Mouse (Mus musculus) embryonic facial prominence, embryonic 11.5 days (tissue): ENCODE data around the gene Ccser2. TPM values are rescaled to one million over a fixed set of nuclear protein-coding genes. Genes with fewer than 3 reads are reported as not detected.

ENCODE experiments used
- ATAC-seq: fragments of 200-750 bp; cut with Nextera tagmentation; replicated peaks from 2 replicates; pipeline ENCODE4 v1.8.0; 2017; ENCODE audit warnings: low read depth; ENCODE audit not compliant: insufficient number of reproducible peaks, low FRiP score, low TSS enrichment
- DNase-seq: peaks from one replicate; pipeline ENCODE4 v3.0.0-alpha.2; 2015; ENCODE audit warnings: low spot score
- H3K27ac ChIP-seq: fragments of 300-500 bp; sonication (generic); replicated peaks from 2 replicates; pipeline ENCODE4 v1.5.1; 2014; ENCODE audit warnings: mild to moderate bottlenecking, low read depth, low read length, control low read depth
- H3K27me3 ChIP-seq: fragments of 300-500 bp; sonication (generic); 2 replicates; pipeline ENCODE4 v1.6.1; 2014; ENCODE audit warnings: mild to moderate bottlenecking, low read length, moderate library complexity, mixed read lengths; ENCODE audit not compliant: control insufficient read depth, insufficient read depth
- H3K36me3 ChIP-seq: fragments of 300-500 bp; sonication (generic); replicated peaks from 2 replicates; pipeline ENCODE4 v1.6.1; 2014; ENCODE audit warnings: low read depth, mild to moderate bottlenecking, low read length, moderate library complexity, mixed read lengths; ENCODE audit not compliant: control insufficient read depth, insufficient read depth
- H3K4me1 ChIP-seq: fragments of 300-500 bp; sonication (generic); 2 replicates; pipeline ENCODE4 v1.6.1; 2014; ENCODE audit warnings: low read length, mixed read lengths; ENCODE audit not compliant: control insufficient read depth, insufficient read depth
- H3K4me2 ChIP-seq: fragments of 300-500 bp; sonication (generic); 2 replicates; pipeline ENCODE4 v1.6.1; 2014; ENCODE audit warnings: low read depth, mild to moderate bottlenecking, control low read depth, low read length, moderate library complexity
- H3K4me3 ChIP-seq: fragments of 300-500 bp; sonication (generic); 2 replicates; pipeline ENCODE4 v1.5.1; 2014; ENCODE audit warnings: low read depth, low read length, control low read depth
- H3K9ac ChIP-seq: fragments of 300-500 bp; sonication (generic); replicated peaks from 2 replicates; pipeline ENCODE4 v1.6.1; 2014; ENCODE audit warnings: mild to moderate bottlenecking, control low read depth, low read length
- H3K9me3 ChIP-seq: fragments of 300-500 bp; sonication (generic); replicated peaks from 2 replicates; pipeline ENCODE4 v1.6.1; 2016; ENCODE audit warnings: mild to moderate bottlenecking, low read length, inconsistent platforms, mixed read lengths; ENCODE audit not compliant: control insufficient read depth
- WGBS: fragments of 180-500 bp; shearing (Covaris S2); extraction: QIAGEN DNeasy Blood & Tissue Kit; methylation state at CpG from one replicate; pipeline ENCODE4 v1.1.7; 2014; 5-methylcytosine and 5-hydroxymethylcytosine counted together
- polyA plus RNA-seq: library from polyadenylated mRNA; unstranded; fragments of >200 nt; fragmentation: Nextera tagmentation; extraction: Ambion mirVana; gene quantifications from 2 replicates; pipeline ENCODE4 v1.2.1, GENCODE M21; 2014

Ccser2 gene
- polyA plus RNA-seq, 1 experiment from 2014 or later = 34.5 TPM

GRCm38 (mm10) chr14:36915203-36915602 is 53.4 kb downstream of the Ccser2 start:
- Histone ChIP-seq H3K4me2 (no peak overlapping the region), H3K27ac (no peak overlapping the region), H3K9me3 (no peaks in the 10 kb centered on the region), H3K27me3 (no peaks in the 10 kb centered on the region), H3K9ac (no peak overlapping the region), H3K4me1 (no peaks in the 10 kb centered on the region), H3K36me3 (no peaks in the 10 kb centered on the region), H3K4me3 (no peak overlapping the region)
- DNase-seq = no peak
- 89% methylated on average over 6 of the region's 6 CpGs for WGBS
- ATAC-seq = no peak

GRCm38 (mm10) chr14:36914473-36915005 is 54.0 kb downstream of the Ccser2 start:
- no peaks in the 10 kb centered on the region for H3K9me3 ChIP-seq
- no peak overlapping the region for H3K27ac ChIP-seq
- no peaks in the 10 kb centered on the region for H3K27me3 ChIP-seq
- H3K9ac ChIP-seq = no peak overlapping the region
- no peak for ATAC-seq
- no peak for DNase-seq
- no peak overlapping the region for H3K4me3 ChIP-seq
- H3K36me3 ChIP-seq = no peaks in the 10 kb centered on the region
- 84% methylated on average over 3 of the region's 3 CpGs for WGBS
- no peaks in the 10 kb centered on the region for H3K4me1 ChIP-seq
- no peak overlapping the region for H3K4me2 ChIP-seq

- no peak overlapping the region for H3K4me3 ChIP-seq
- H3K4me1 ChIP-seq = no peaks in the 10 kb centered on the region
- no peak overlapping the region for H3K4me2 ChIP-seq
- H3K27me3 ChIP-seq = no peaks in the 10 kb centered on the region
- H3K36me3 ChIP-seq = no peaks in the 10 kb centered on the region
- no peak for DNase-seq
- ATAC-seq = no peak
- no peak overlapping the region for H3K27ac ChIP-seq
- no peaks in the 10 kb centered on the region for H3K9me3 ChIP-seq
- H3K9ac ChIP-seq = no peak overlapping the region
- 39% methylated on average over 6 of the region's 6 CpGs for WGBS
These were observed 56.8 kb downstream of the Ccser2 start for GRCm38 (mm10) chr14:36911738-36912137.

GRCm38 (mm10) chr14:36905809-36906522 is 62.6 kb downstream of the Ccser2 start:
- H3K27ac ChIP-seq = no peak overlapping the region
- 90% methylated on average over 9 of the region's 11 CpGs for WGBS
- no peak overlapping the region for H3K4me2 ChIP-seq
- no peak overlapping the region for H3K4me3 ChIP-seq
- no peaks in the 10 kb centered on the region for H3K4me1 ChIP-seq
- DNase-seq = no peak
- H3K27me3 ChIP-seq = no peaks in the 10 kb centered on the region
- H3K9me3 ChIP-seq = no peaks in the 10 kb centered on the region
- H3K9ac ChIP-seq = no peak overlapping the region
- H3K36me3 ChIP-seq = no peaks in the 10 kb centered on the region
- no peak for ATAC-seq

GRCm38 (mm10) chr14:36904206-36904605 is 64.4 kb downstream of the Ccser2 start:
- DNase-seq = no peak
- H3K27ac ChIP-seq = no peak overlapping the region
- H3K36me3 ChIP-seq = no peaks in the 10 kb centered on the region
- WGBS = 94% methylated on average over 1 of the region's 1 CpGs
- H3K9me3 ChIP-seq = no peaks in the 10 kb centered on the region
- no peak overlapping the region for H3K9ac ChIP-seq
- H3K27me3 ChIP-seq = no peaks in the 10 kb centered on the region
- H3K4me2 ChIP-seq = no peak overlapping the region
- no peaks in the 10 kb centered on the region for H3K4me1 ChIP-seq
- no peak for ATAC-seq
- H3K4me3 ChIP-seq = no peak overlapping the region

- H3K27me3 ChIP-seq = no peaks in the 10 kb centered on the region
- no peak overlapping the region for H3K27ac ChIP-seq
- ATAC-seq = no peak
- no peak for DNase-seq
- no peaks in the 10 kb centered on the region for H3K9me3 ChIP-seq
- H3K4me2 ChIP-seq = no peak overlapping the region
- no peak overlapping the region for H3K9ac ChIP-seq
- no peaks in the 10 kb centered on the region for H3K4me1 ChIP-seq
- H3K4me3 ChIP-seq = no peak overlapping the region
- no peaks in the 10 kb centered on the region for H3K36me3 ChIP-seq
These were observed 67.7 kb downstream of the Ccser2 start for GRCm38 (mm10) chr14:36900883-36901282.

- 85% methylated on average over 3 of the region's 3 CpGs for WGBS
- no peak overlapping the region for H3K9ac ChIP-seq
- H3K9me3 ChIP-seq = no peaks in the 10 kb centered on the region
- H3K27ac ChIP-seq = no peak overlapping the region
- ATAC-seq (no peak), DNase-seq (no peak)
- no peaks in the 10 kb centered on the region for H3K27me3 ChIP-seq
- no peaks in the 10 kb centered on the region for H3K4me1 ChIP-seq
- H3K36me3 ChIP-seq = no peaks in the 10 kb centered on the region
- H3K4me2 ChIP-seq = no peak overlapping the region
- H3K4me3 ChIP-seq = no peak overlapping the region
These were observed 73.9 kb downstream of the Ccser2 start for GRCm38 (mm10) chr14:36894701-36895100.

- no peak overlapping the region for H3K4me3 ChIP-seq
- H3K9ac ChIP-seq = no peak overlapping the region
- no peaks in the 10 kb centered on the region for H3K36me3 ChIP-seq
- WGBS = 45% methylated on average over 2 of the region's 2 CpGs
- no peak overlapping the region; the same call in 1 of the 2 replicates for H3K27ac ChIP-seq
- no peak for ATAC-seq
- H3K9me3 ChIP-seq = no peaks in the 10 kb centered on the region
- H3K4me2 ChIP-seq = no peak overlapping the region
- H3K4me1 ChIP-seq = no peaks in the 10 kb centered on the region
- DNase-seq = peak; percentile 54
- no peaks in the 10 kb centered on the region for H3K27me3 ChIP-seq
These were observed 75.7 kb downstream of the Ccser2 start for GRCm38 (mm10) chr14:36892762-36893358.
